Mouse (Mus musculus) heart, embryonic 13.5 days (tissue): ENCODE results near the gene Sdk1. TPM values are rescaled to one million over a fixed set of nuclear protein-coding genes. Genes with fewer than 3 reads are reported as not detected.

Experiments
- ATAC-seq: fragments of 200-750 bp; cut with Nextera tagmentation; 2 replicates; pipeline ENCODE4 v1.8.0; 2017; ENCODE audit warnings: moderate TSS enrichment; ENCODE audit not compliant: insufficient number of reproducible peaks, low FRiP score, low TSS enrichment; ENCODE audit errors: extremely low read depth
- H3K27ac ChIP-seq: fragments of 300-500 bp; sonication (generic); replicated peaks from 2 replicates; pipeline ENCODE4 v1.5.1; 2015; ENCODE audit warnings: moderate library complexity, mild to moderate bottlenecking, inconsistent platforms
- H3K27me3 ChIP-seq: fragments of 300-500 bp; sonication (generic); replicated peaks from 2 replicates; pipeline ENCODE4 v1.6.1; 2015; ENCODE audit warnings: mild to moderate bottlenecking, inconsistent platforms
- H3K36me3 ChIP-seq: fragments of 300-500 bp; sonication (generic); 2 replicates; pipeline ENCODE4 v1.6.1; 2015; ENCODE audit warnings: mild to moderate bottlenecking, inconsistent platforms
- H3K4me1 ChIP-seq: fragments of 300-500 bp; sonication (generic); 2 replicates; pipeline ENCODE4 v1.6.1; 2015; ENCODE audit warnings: inconsistent platforms
- H3K4me2 ChIP-seq: fragments of 300-500 bp; sonication (generic); 2 replicates; pipeline ENCODE4 v1.6.1; 2015; ENCODE audit warnings: inconsistent platforms, mild to moderate bottlenecking, moderate library complexity
- H3K4me3 ChIP-seq: fragments of 300-500 bp; sonication (generic); 2 replicates; pipeline ENCODE4 v1.5.1; 2015; ENCODE audit warnings: moderate library complexity, mild to moderate bottlenecking, inconsistent platforms
- H3K9ac ChIP-seq: fragments of 300-500 bp; sonication (generic); 2 replicates; pipeline ENCODE4 v1.6.1; 2015; ENCODE audit warnings: inconsistent platforms, mild to moderate bottlenecking, moderate library complexity
- H3K9me3 ChIP-seq: fragments of 300-500 bp; sonication (generic); 2 replicates; pipeline ENCODE4 v1.6.1; 2016; ENCODE audit warnings: inconsistent platforms
- WGBS: fragments of 180-500 bp; shearing (Covaris S2); methylation state at CpG from one replicate; pipeline ENCODE4 v1.1.7; 2015; ENCODE audit warnings: mixed read lengths; 5-methylcytosine and 5-hydroxymethylcytosine counted together
- polyA plus RNA-seq: library from polyadenylated mRNA; unstranded; fragments of >200 nt; fragmentation: Nextera tagmentation; extraction: Ambion mirVana; gene quantifications from 2 replicates; pipeline ENCODE4 v1.2.1, GENCODE M21; 2015

The Sdk1 gene
- polyA plus RNA-seq, 1 experiment from 2014 or later, result 1.6 TPM

- no peaks in the 10 kb centered on the region for H3K27me3 ChIP-seq
- no peak overlapping the region for H3K27ac ChIP-seq
- 0 out of 2 replicates have a peak, but pooled peaks cover 3% of the 10 kb centered on the region for H3K4me1 ChIP-seq
- H3K4me2 ChIP-seq, result no peak overlapping the region
- H3K36me3 ChIP-seq, result no peaks in the 10 kb centered on the region
- no peaks in the 10 kb centered on the region for H3K9me3 ChIP-seq
- no peak overlapping the region for H3K9ac ChIP-seq
- 56% methylated on average over 4 of the region's 4 CpGs for WGBS
- no peak overlapping the region for H3K4me3 ChIP-seq
- no peak for ATAC-seq
These were observed 83.6 kb downstream of the Sdk1 start for GRCm38 (mm10) chr5:141324910-141325309.

- Histone ChIP-seq H3K9ac (0 out of 2 replicates have a peak overlapping the region, but pooled peaks have one; percentile 14), H3K4me2 (no peak overlapping the region), H3K9me3 (peaks cover 8% of the 10 kb centered on the region), H3K27me3 (no peaks in the 10 kb centered on the region), H3K4me1 (peaks cover 20% of the 10 kb centered on the region), H3K27ac (no peak overlapping the region; the same call in 1 of the 2 replicates), H3K36me3 (0 out of 2 replicates have a peak, but pooled peaks cover 3% of the 10 kb centered on the region), H3K4me3 (no peak overlapping the region)
- 56% methylated on average over 4 of the region's 4 CpGs for WGBS
- ATAC-seq, result no peak
These were observed 103.1 kb downstream of the Sdk1 start for GRCm38 (mm10) chr5:141344376-141344775.

- no peaks in the 10 kb centered on the region for H3K27me3 ChIP-seq
- H3K27ac ChIP-seq, result peak overlapping the region; percentile 29; the same call in 1 of the 2 replicates
- no peak for ATAC-seq
- peaks cover 20% of the 10 kb centered on the region for H3K4me1 ChIP-seq
- WGBS, result 33% methylated on average over 5 of the region's 5 CpGs
- peaks cover 8% of the 10 kb centered on the region for H3K9me3 ChIP-seq
- H3K9ac ChIP-seq, result 0 out of 2 replicates have a peak overlapping the region, but pooled peaks have one; percentile 9
- H3K4me3 ChIP-seq, result no peak overlapping the region
- no peak overlapping the region for H3K4me2 ChIP-seq
- 0 out of 2 replicates have a peak, but pooled peaks cover 3% of the 10 kb centered on the region for H3K36me3 ChIP-seq
These were observed 104.2 kb downstream of the Sdk1 start for GRCm38 (mm10) chr5:141345476-141345875.

- WGBS, result 64% methylated on average over 2 of the region's 2 CpGs
- H3K9me3 ChIP-seq, result no peaks in the 10 kb centered on the region
These were observed 121.4 kb downstream of the Sdk1 start for GRCm38 (mm10) chr5:141362676-141363075.

GRCm38 (mm10) chr5:141363956-141364355 lies 122.7 kb downstream of the Sdk1 start:
- Histone ChIP-seq H3K36me3 (no peaks in the 10 kb centered on the region), H3K4me2 (no peak overlapping the region), H3K9ac (no peak overlapping the region), H3K27me3 (no peaks in the 10 kb centered on the region), H3K4me1 (peaks cover 18% of the 10 kb centered on the region), H3K27ac (no peak overlapping the region), H3K4me3 (no peak overlapping the region), H3K9me3 (no peaks in the 10 kb centered on the region)
- no peak for ATAC-seq
- WGBS, result 45% methylated on average over 3 of the region's 3 CpGs

More at GRCm38 (mm10) chr5:141362676-141363075, 121.4 kb downstream of the Sdk1 start:
- ATAC-seq, result no peak
- H3K4me1 ChIP-seq, result peaks cover 17% of the 10 kb centered on the region
- H3K4me2 ChIP-seq, result no peak overlapping the region
- H3K27me3 ChIP-seq, result no peaks in the 10 kb centered on the region
- H3K9ac ChIP-seq, result no peak overlapping the region
- H3K27ac ChIP-seq, result no peak overlapping the region
- H3K4me3 ChIP-seq, result no peak overlapping the region
- H3K36me3 ChIP-seq, result no peaks in the 10 kb centered on the region

- Histone ChIP-seq H3K4me1 (peaks cover 35% of the 10 kb centered on the region), H3K4me3 (no peak overlapping the region), H3K9ac (no peak overlapping the region), H3K9me3 (no peaks in the 10 kb centered on the region; the same call in 1 of the 2 replicates), H3K36me3 (no peaks in the 10 kb centered on the region), H3K27ac (no peak overlapping the region), H3K27me3 (no peaks in the 10 kb centered on the region), H3K4me2 (no peak overlapping the region)
- no peak for ATAC-seq
- WGBS, result 40% methylated on average over 4 of the region's 4 CpGs
These were observed 127.3 kb downstream of the Sdk1 start for GRCm38 (mm10) chr5:141368567-141368966.

GRCm38 (mm10) chr5:141374797-141375196 lies 133.5 kb downstream of the Sdk1 start:
- 80% methylated on average over 2 of the region's 2 CpGs for WGBS
- Histone ChIP-seq H3K4me1 (peaks cover 42% of the 10 kb centered on the region), H3K4me3 (no peak overlapping the region), H3K9ac (peak overlapping the region; percentile 26; the same call in 1 of the 2 replicates), H3K4me2 (no peak overlapping the region), H3K27me3 (no peaks in the 10 kb centered on the region), H3K9me3 (no peaks in the 10 kb centered on the region; the same call in 1 of the 2 replicates), H3K27ac (no peak overlapping the region), H3K36me3 (no peaks in the 10 kb centered on the region)
- no peak for ATAC-seq

GRCm38 (mm10) chr5:141379836-141380773 lies 138.8 kb downstream of the Sdk1 start:
- Histone ChIP-seq H3K27ac (no peak overlapping the region), H3K4me1 (peaks cover 28% of the 10 kb centered on the region), H3K36me3 (no peaks in the 10 kb centered on the region), H3K4me3 (no peak overlapping the region), H3K9ac (no peak overlapping the region), H3K27me3 (no peaks in the 10 kb centered on the region), H3K9me3 (no peaks in the 10 kb centered on the region), H3K4me2 (no peak overlapping the region)
- no peak for ATAC-seq
- 64% methylated on average over 9 of the region's 9 CpGs for WGBS

GRCm38 (mm10) chr5:141380774-141381156 lies 139.5 kb downstream of the Sdk1 start:
- WGBS, result 82% methylated on average over 3 of the region's 3 CpGs
- H3K4me3 ChIP-seq, result no peak overlapping the region
- no peaks in the 10 kb centered on the region for H3K36me3 ChIP-seq
- ATAC-seq, result no peak
- H3K9me3 ChIP-seq, result no peaks in the 10 kb centered on the region
- peaks cover 21% of the 10 kb centered on the region for H3K4me1 ChIP-seq
- H3K4me2 ChIP-seq, result no peak overlapping the region
- no peak overlapping the region for H3K9ac ChIP-seq
- H3K27ac ChIP-seq, result no peak overlapping the region
- no peaks in the 10 kb centered on the region for H3K27me3 ChIP-seq

GRCm38 (mm10) chr5:141381581-141381980 lies 140.3 kb downstream of the Sdk1 start:
- WGBS, result 84% methylated on average over 7 of the region's 7 CpGs
- peaks cover 21% of the 10 kb centered on the region for H3K4me1 ChIP-seq
- no peak overlapping the region for H3K9ac ChIP-seq
- H3K9me3 ChIP-seq, result no peaks in the 10 kb centered on the region
- no peak overlapping the region for H3K4me2 ChIP-seq
- H3K36me3 ChIP-seq, result no peaks in the 10 kb centered on the region
- no peaks in the 10 kb centered on the region for H3K27me3 ChIP-seq
- H3K27ac ChIP-seq, result no peak overlapping the region
- ATAC-seq, result no peak
- H3K4me3 ChIP-seq, result no peak overlapping the region

GRCm38 (mm10) chr5:141382246-141382835 lies 141.1 kb downstream of the Sdk1 start:
- peaks cover 20% of the 10 kb centered on the region for H3K4me1 ChIP-seq
- H3K27me3 ChIP-seq, result no peaks in the 10 kb centered on the region
- no peak overlapping the region for H3K9ac ChIP-seq
- ATAC-seq, result no peak
- H3K4me3 ChIP-seq, result no peak overlapping the region
- 72% methylated on average over 5 of the region's 5 CpGs for WGBS
- H3K9me3 ChIP-seq, result no peaks in the 10 kb centered on the region
- no peak overlapping the region for H3K4me2 ChIP-seq
- H3K27ac ChIP-seq, result no peak overlapping the region
- no peaks in the 10 kb centered on the region for H3K36me3 ChIP-seq
